Mouse (Mus musculus): ENCODE data around the gene Nup98. TPM values are rescaled to one million over a fixed set of nuclear protein-coding genes. Genes with fewer than 3 reads are reported as not detected.
A peak's percentile ranks its signal among the peaks of the same experiment; 100 is the strongest.

Nup98 gene
- polyA plus RNA-seq, 1 experiment: 16.1 TPM

DNA sequence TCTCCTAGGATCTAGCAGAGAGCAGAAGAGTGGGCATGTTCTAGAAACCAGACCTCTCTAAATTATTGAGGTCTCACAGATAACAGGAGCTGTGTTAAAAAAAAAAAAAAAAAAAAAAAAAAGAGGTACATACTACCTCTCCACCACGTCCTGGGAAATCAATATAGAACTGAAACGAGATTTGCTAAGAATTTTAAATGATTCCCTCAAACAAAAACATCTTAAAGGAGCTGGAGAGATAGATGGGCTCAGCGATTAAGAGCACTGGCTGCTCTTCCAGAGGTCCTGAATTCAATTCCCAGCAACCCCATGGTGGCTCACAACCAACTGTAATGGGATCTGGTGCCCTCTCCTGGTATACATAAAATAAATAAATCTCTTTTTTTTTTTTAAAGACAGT is 1.1 kb upstream of the Nup98 start:
- TF ChIP-seq REST (IDR thresholded peaks at IDR 0.05; ENCODE audit: insufficient read depth, insufficient read length): no peak
- no peak for TF ChIP-seq CEBPB (IDR thresholded peaks at IDR 0.05; ENCODE audit: insufficient read depth, poor library complexity, severe bottlenecking)
- no peak for TF ChIP-seq MAX (IDR thresholded peaks at IDR 0.05; ENCODE audit: low read depth)
- no peak for TF ChIP-seq MYOD1 (IDR thresholded peaks at IDR 0.05; ENCODE audit: control insufficient read depth in 1 of 3, insufficient read length in 2 of 3, low read depth in 2 of 3)
- no peak for TF ChIP-seq TCF3 (IDR thresholded peaks at IDR 0.05; ENCODE audit: insufficient read length, low read depth)
- no peak for TF ChIP-seq TCF12 (IDR thresholded peaks at IDR 0.05; ENCODE audit: insufficient read depth, poor library complexity, severe bottlenecking)
- TF ChIP-seq E2F4 (IDR thresholded peaks at IDR 0.05; ENCODE audit: insufficient read depth): no peak
- no peak for TF ChIP-seq USF1 (IDR thresholded peaks at IDR 0.05; ENCODE audit: low read depth)
- TF ChIP-seq SRF (IDR thresholded peaks at IDR 0.05; ENCODE audit: control insufficient read depth, insufficient read length, low read depth): no peak
- no peak for TF ChIP-seq POLR2A (IDR thresholded peaks at IDR 0.05; ENCODE audit: insufficient read length, low read depth)
- peak overlapping the region; percentile 53 for H3K4me3 ChIP-seq
- no peaks in the 10 kb centered on the region for H3K27me3 ChIP-seq (ENCODE audit: control insufficient read depth, insufficient read depth, insufficient read length)
- peaks cover 36% of the 10 kb centered on the region for H3K79me2 ChIP-seq (ENCODE audit: control insufficient read depth, insufficient read depth)
- H3K36me3 ChIP-seq (ENCODE audit: control insufficient read depth, insufficient read depth): no peaks in the 10 kb centered on the region
- no peak overlapping the region for H3ac ChIP-seq (ENCODE audit: control insufficient read depth, insufficient read length)
- peak overlapping the region; percentile 93 for H3K4me2 ChIP-seq (ENCODE audit: low read depth)

DNA sequence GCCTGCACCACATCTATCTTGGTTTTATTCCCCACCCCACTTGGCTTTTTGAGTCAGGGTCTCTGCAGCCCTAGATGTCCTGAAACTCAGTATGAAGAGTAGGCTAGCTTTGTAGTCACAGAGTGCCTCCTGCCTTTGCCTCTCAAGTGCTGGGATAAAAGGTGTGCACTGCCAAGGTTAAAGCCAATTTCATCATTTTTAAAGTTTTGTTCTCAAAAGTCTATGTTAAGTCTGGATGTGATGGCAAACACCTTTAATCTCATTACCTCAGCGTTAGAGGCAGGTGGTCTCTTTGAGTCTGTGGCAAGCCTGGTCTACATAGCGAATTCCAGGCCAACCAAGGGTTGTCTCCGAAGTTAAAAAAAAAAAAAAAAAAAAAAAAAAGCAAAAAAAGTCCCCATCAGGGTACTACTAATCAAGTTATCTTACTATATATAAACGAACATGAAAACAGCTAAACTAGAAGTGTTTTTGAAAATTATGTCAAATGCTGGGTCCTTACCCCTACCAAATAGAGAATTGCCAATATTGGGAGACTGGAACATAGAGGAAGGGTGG is 1.1 kb downstream of the Nup98 start:
- Histone ChIP-seq H3ac (ENCODE audit: control insufficient read depth, insufficient read length) (peak overlapping the region; percentile 68), H3K36me3 (ENCODE audit: control insufficient read depth, insufficient read depth) (no peaks in the 10 kb centered on the region), H3K4me3 (peak overlapping the region; percentile 53), H3K27me3 (ENCODE audit: control insufficient read depth, insufficient read depth, insufficient read length) (no peaks in the 10 kb centered on the region), H3K4me2 (ENCODE audit: low read depth) (peak overlapping the region; percentile 78), H3K79me2 (ENCODE audit: control insufficient read depth, insufficient read depth) (peaks cover 58% of the 10 kb centered on the region)
- TF ChIP-seq REST (IDR thresholded peaks at IDR 0.05; ENCODE audit: insufficient read depth, insufficient read length): no peak
- TF ChIP-seq MYOD1 (IDR thresholded peaks at IDR 0.05; ENCODE audit: control insufficient read depth in 1 of 3, insufficient read length in 2 of 3, low read depth in 2 of 3): no peak
- TF ChIP-seq TCF12 (IDR thresholded peaks at IDR 0.05; ENCODE audit: insufficient read depth, poor library complexity, severe bottlenecking): no peak
- TF ChIP-seq E2F4 (IDR thresholded peaks at IDR 0.05; ENCODE audit: insufficient read depth): no peak
- no peak for TF ChIP-seq POLR2AphosphoS2 (IDR thresholded peaks at IDR 0.05; ENCODE audit: insufficient read length, low read depth)
- no peak for TF ChIP-seq CEBPB (IDR thresholded peaks at IDR 0.05; ENCODE audit: insufficient read depth, poor library complexity, severe bottlenecking)
- TF ChIP-seq TCF3 (IDR thresholded peaks at IDR 0.05; ENCODE audit: insufficient read length, low read depth): no peak
- TF ChIP-seq MAX (IDR thresholded peaks at IDR 0.05; ENCODE audit: low read depth): no peak
- no peak for TF ChIP-seq POLR2A (IDR thresholded peaks at IDR 0.05; ENCODE audit: insufficient read length, low read depth)
- TF ChIP-seq SRF (IDR thresholded peaks at IDR 0.05; ENCODE audit: control insufficient read depth, insufficient read length, low read depth): no peak
- no peak for TF ChIP-seq USF1 (IDR thresholded peaks at IDR 0.05; ENCODE audit: low read depth)
- TF ChIP-seq MYOG (IDR thresholded peaks at IDR 0.05; ENCODE audit: control insufficient read depth in 1 of 3, insufficient read depth in 1 of 3, insufficient read length in 2 of 3, low read depth in 2 of 3): no peak

DNA sequence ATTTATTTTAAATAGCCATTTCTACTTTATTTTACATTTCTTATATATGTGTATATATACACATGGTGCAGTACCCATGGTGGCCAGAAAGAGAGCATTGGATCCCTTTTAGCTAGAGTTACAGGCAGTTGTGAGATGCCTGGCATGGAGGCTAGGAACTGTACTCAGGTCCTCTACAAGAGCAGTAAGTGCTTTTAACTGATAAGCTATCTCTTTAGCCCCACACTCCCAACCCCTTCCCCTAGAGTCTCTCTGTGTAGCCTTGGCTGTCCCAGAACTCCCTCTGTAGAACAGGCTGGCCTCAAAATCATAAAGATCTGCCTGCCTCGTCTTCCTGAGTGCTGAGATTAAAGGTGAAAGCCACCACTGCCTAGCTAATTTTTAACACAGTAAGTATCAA is 4.3 kb downstream of the Nup98 start:
- Histone ChIP-seq H3K4me3 (no peak overlapping the region), H3K4me2 (ENCODE audit: low read depth) (no peak overlapping the region), H3K27me3 (ENCODE audit: control insufficient read depth, insufficient read depth, insufficient read length) (no peaks in the 10 kb centered on the region), H3K36me3 (ENCODE audit: control insufficient read depth, insufficient read depth) (no peaks in the 10 kb centered on the region), H3K79me2 (ENCODE audit: control insufficient read depth, insufficient read depth) (peaks cover 90% of the 10 kb centered on the region), H3ac (ENCODE audit: control insufficient read depth, insufficient read length) (no peak overlapping the region)
- TF ChIP-seq POLR2A (IDR thresholded peaks at IDR 0.05; ENCODE audit: insufficient read length, low read depth): no peak
- TF ChIP-seq E2F4 (IDR thresholded peaks at IDR 0.05; ENCODE audit: insufficient read depth): no peak
- no peak for TF ChIP-seq REST (IDR thresholded peaks at IDR 0.05; ENCODE audit: insufficient read depth, insufficient read length)
- no peak for TF ChIP-seq USF1 (IDR thresholded peaks at IDR 0.05; ENCODE audit: low read depth)
- no peak for TF ChIP-seq TCF3 (IDR thresholded peaks at IDR 0.05; ENCODE audit: insufficient read length, low read depth)

DNA sequence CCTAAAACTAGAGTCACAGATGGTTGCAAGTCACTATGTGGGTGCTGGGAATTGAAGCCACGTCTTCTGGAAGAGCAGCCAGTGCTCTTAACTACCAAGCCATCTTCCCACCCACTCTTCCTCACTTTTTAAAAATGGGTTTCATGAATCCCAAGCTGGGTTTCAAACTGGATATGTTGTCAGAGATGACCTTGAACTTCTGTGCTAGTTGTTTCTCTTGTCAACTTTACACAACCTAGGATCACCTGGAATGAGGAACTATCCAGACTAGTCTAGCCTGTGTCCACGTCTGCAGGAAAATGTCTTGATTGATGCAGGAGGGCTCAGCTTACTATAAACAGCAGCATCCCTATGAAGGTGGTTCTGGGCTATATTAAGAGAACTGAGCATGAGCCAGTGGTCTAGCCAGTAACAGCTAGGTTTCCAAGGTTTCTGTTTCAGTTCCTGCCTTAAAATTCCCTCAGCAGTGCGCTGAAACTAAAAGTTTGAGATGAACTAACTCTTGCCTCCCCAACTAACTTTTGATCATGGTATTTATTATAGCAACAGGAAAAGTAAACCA is 5.6 kb downstream of the Nup98 start:
- no peaks in the 10 kb centered on the region for H3K27me3 ChIP-seq (ENCODE audit: control insufficient read depth, insufficient read depth, insufficient read length)
- peaks cover 100% of the 10 kb centered on the region for H3K79me2 ChIP-seq (ENCODE audit: control insufficient read depth, insufficient read depth)
- H3K4me2 ChIP-seq (ENCODE audit: low read depth): no peak overlapping the region
- no peak overlapping the region for H3ac ChIP-seq (ENCODE audit: control insufficient read depth, insufficient read length)
- TF ChIP-seq MAX (IDR thresholded peaks at IDR 0.05; ENCODE audit: low read depth) (no peak), TCF3 (IDR thresholded peaks at IDR 0.05; ENCODE audit: insufficient read length, low read depth) (no peak), SRF (IDR thresholded peaks at IDR 0.05; ENCODE audit: control insufficient read depth, insufficient read length, low read depth) (no peak), TCF12 (IDR thresholded peaks at IDR 0.05; ENCODE audit: insufficient read depth, poor library complexity, severe bottlenecking) (no peak), USF1 (IDR thresholded peaks at IDR 0.05; ENCODE audit: low read depth) (no peak), POLR2A (IDR thresholded peaks at IDR 0.05; ENCODE audit: insufficient read length, low read depth) (no peak), MYOG (IDR thresholded peaks at IDR 0.05; ENCODE audit: control insufficient read depth in 1 of 3, insufficient read depth in 1 of 3, insufficient read length in 2 of 3, low read depth in 2 of 3) (no peak), MYOD1 (IDR thresholded peaks at IDR 0.05; ENCODE audit: control insufficient read depth in 1 of 3, insufficient read length in 2 of 3, low read depth in 2 of 3) (no peak), CEBPB (IDR thresholded peaks at IDR 0.05; ENCODE audit: insufficient read depth, poor library complexity, severe bottlenecking) (no peak), E2F4 (IDR thresholded peaks at IDR 0.05; ENCODE audit: insufficient read depth) (no peak), REST (IDR thresholded peaks at IDR 0.05; ENCODE audit: insufficient read depth, insufficient read length) (no peak), POLR2AphosphoS2 (IDR thresholded peaks at IDR 0.05; ENCODE audit: insufficient read length, low read depth) (no peak)
- no peaks in the 10 kb centered on the region for H3K36me3 ChIP-seq (ENCODE audit: control insufficient read depth, insufficient read depth)
- no peak overlapping the region for H3K4me3 ChIP-seq
